Comparison of ENCODE assay signal across 28 mouse cellular contexts in the genomic region with DNA sequence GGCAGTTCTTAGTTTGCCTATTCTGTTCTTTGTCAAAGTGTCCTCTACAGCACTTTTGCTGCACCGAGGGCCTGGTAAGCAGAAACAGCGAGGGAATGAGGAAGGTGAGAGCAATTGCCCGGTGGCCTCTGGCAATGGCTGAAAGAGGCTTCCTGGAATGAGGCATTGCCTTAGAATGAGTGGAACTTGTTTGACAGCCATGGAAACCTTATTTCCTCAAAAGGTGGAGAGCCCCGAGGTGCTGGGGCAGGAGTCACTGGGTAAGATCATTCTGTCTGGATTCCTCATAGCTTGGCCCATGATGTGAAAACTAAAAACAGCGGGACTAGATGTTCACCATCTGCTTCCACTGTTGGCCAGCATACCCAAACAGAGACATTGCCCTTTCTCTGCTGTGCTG.
"Had no signal": no experiment of that assay in that cellular context is flagged by ENCODE, and none has a peak within 500 bp of the region (broad histone marks: within the 10 kb centered on the region; RNA-seq: fewer than 3 reads in every experiment).

No protein-coding gene starts in this region.

- H3K9me3 ChIP-seq: limb, embryonic 10.5 days; limb, embryonic 12.5 days; limb, embryonic 13.5 days; limb, embryonic 15.5 days; liver, embryonic 12.5 days; liver, embryonic 13.5 days; liver, embryonic 15.5 days; lung, embryonic 15.5 days; megakaryocyte, embryonic 14.5 days; midbrain, embryonic 10.5 days; midbrain, embryonic 12.5 days; midbrain, embryonic 13.5 days; midbrain, embryonic 15.5 days; neural tube, embryonic 12.5 days had no signal

- H3K36me3 ChIP-seq: limb, embryonic 10.5 days; limb, embryonic 12.5 days; limb, embryonic 13.5 days; limb, embryonic 15.5 days; liver, embryonic 12.5 days; liver, embryonic 13.5 days; liver, embryonic 15.5 days; lung, embryonic 15.5 days; midbrain, embryonic 10.5 days; midbrain, embryonic 12.5 days; midbrain, embryonic 13.5 days; midbrain, embryonic 15.5 days; neural tube, embryonic 12.5 days had no signal

- H3K4me1 ChIP-seq: liver, embryonic 15.5 days; lung, embryonic 15.5 days; megakaryocyte, embryonic 14.5 days; midbrain, embryonic 12.5 days; midbrain, embryonic 15.5 days; neural tube, embryonic 12.5 days had no signal

- H3K4me3 ChIP-seq: limb, embryonic 10.5 days; limb, embryonic 12.5 days; limb, embryonic 13.5 days; limb, embryonic 15.5 days; liver, embryonic 12.5 days; liver, embryonic 13.5 days; liver, embryonic 15.5 days; lung, embryonic 15.5 days; megakaryocyte, embryonic 14.5 days; midbrain, embryonic 10.5 days; midbrain, embryonic 12.5 days; midbrain, embryonic 13.5 days; midbrain, embryonic 15.5 days; myocyte; neural tube, embryonic 12.5 days had no signal

- H3K27me3 ChIP-seq: limb, embryonic 12.5 days; limb, embryonic 13.5 days; limb, embryonic 15.5 days; lung, embryonic 15.5 days; midbrain, embryonic 12.5 days; midbrain, embryonic 13.5 days; midbrain, embryonic 15.5 days; neural tube, embryonic 12.5 days had no signal

- H3K27ac ChIP-seq: limb, embryonic 10.5 days; limb, embryonic 12.5 days; limb, embryonic 13.5 days; limb, embryonic 15.5 days; liver, embryonic 12.5 days; liver, embryonic 13.5 days; liver, embryonic 14.5 days; liver, embryonic 15.5 days; lung, embryonic 15.5 days; macrophage; midbrain, embryonic 10.5 days; midbrain, embryonic 12.5 days; midbrain, embryonic 13.5 days; midbrain, embryonic 15.5 days; neural tube, embryonic 12.5 days had no signal

- DNase-seq: left cerebral cortex, postnatal 4 days; liver; liver, embryonic 13.5 days; liver, postnatal 0 days; lung, adult 18-20 months; lung, adult 2 months; lung, embryonic 14.5 days; lung, postnatal 10 days; lung, postnatal 14 days; lung, postnatal 36 days; lung, postnatal 4 days; midbrain, embryonic 14.5 days had no signal
